Mouse (Mus musculus) thymus, postnatal 10 days (tissue): ENCODE results near the gene Tmem179b.
A peak's percentile ranks its signal among the peaks of the same experiment; 100 is the strongest.
"Not testable (repeated sequence)": the region's sequence is repeated elsewhere in the genome, so short reads cannot be mapped to it uniquely, and the experiment has no call there.

ENCODE experiments used
- DNase-seq, 2 experiments: peaks; one replicate each; pipeline ENCODE4 v3.0.0; 2021; ENCODE audit warnings: low spot score in 2 of 2

Gene Tmem179b

GRCm38 (mm10) chr19:8735389-8736159, 38.7 kb downstream of the Tmem179b start, which contains the start of gene Wdr74:
TSS of gene Wdr74 (plus strand) at chr19:8735827.
- DNase-seq, result peak; percentile 80 to 87

DNA sequence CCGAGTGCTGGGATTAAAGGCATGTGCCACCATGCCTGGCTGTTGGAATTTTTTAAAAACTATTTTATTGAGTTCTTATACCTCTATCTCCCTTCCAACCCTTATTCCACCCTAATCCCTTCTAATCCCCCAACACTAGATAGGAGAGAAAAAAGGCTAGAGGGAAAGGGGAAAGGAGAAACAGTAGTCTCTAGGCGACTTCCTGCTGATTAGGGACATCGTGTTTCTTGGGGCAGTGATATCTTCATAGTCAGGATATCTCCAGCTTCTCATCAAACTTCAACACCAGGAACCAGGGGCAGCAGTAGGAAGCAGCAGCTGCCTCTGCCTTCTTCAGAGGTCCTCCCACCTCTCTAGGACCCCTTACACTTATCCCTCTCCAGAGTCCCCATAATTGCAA, 39.9 kb downstream of the Tmem179b start:
- no peak for DNase-seq

DNA sequence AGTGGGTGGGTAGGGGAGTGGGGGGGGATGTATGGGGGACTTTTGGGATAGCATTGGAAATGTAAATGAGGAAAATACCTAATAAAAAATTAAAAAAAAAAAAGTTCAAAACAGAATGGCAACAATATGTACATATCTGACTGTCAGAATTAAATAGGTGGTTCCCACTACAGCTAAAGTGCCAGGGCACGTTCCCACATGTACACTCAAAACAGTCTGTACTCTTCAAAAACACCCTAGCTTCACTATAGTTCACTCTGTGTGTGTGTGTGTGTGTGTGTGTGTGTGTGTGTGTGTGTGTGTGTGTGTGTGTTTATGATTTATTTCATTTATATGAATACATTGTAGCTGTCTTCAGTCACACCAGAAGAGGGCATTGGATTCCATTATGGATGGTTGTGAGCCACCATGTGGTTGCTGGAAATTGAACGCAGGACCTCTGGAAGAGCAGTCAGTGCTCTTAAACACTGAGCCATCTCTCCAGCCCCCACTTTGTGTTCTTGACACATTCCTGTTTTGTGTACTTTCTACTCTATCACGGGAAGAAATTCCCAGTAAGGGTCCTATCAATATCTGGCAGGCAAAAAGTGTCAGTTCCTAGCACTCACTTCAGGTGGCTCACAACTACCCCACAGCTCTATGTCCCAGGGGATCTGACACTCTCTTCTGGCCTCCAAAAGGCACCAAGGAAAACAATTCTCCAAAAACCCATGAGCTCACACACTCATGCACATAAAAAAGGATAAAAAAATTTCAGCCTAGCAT, 45.8 kb downstream of the Tmem179b start:
- not testable (repeated sequence) for DNase-seq

- no peak for DNase-seq
Measured at GRCm38 (mm10) chr19:8727495-8728114, 46.7 kb downstream of the Tmem179b start.

DNA sequence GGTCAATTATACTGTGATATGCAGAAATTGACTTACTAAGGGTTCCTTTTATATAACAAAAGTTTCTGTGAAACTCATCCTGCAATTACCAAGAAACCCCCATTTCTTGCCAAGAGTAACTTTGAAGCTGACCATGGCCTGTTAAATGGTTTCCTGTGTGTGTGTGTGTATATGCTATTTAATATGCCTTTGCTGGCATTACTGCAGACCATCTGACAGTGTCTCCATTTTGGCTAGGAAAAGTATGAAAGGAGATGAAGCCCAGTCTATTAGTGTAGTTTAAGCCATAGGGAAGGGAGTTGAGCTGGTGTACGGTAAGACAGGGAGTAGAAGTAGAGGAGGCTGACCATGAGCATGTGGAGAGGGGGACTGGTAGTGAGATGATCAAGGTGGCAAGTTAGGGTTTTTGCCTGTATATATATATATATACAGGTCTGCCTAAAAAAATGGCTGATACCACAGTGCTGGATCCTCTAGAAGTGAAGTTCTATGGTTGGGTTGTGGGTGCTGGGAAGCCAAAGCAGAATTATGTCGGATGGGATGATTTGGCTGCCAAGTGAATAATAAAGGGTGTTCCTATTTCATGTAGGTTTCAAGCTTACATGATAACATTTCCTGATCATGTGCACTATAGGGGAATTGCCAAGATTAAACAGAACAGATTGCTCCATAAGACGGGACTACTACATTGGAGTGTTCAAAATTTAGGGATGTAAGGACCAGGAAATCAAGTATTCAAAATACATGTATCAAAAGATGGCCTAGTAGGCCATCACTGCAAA, 47.5 kb downstream of the Tmem179b start:
- DNase-seq, result no peak

DNA sequence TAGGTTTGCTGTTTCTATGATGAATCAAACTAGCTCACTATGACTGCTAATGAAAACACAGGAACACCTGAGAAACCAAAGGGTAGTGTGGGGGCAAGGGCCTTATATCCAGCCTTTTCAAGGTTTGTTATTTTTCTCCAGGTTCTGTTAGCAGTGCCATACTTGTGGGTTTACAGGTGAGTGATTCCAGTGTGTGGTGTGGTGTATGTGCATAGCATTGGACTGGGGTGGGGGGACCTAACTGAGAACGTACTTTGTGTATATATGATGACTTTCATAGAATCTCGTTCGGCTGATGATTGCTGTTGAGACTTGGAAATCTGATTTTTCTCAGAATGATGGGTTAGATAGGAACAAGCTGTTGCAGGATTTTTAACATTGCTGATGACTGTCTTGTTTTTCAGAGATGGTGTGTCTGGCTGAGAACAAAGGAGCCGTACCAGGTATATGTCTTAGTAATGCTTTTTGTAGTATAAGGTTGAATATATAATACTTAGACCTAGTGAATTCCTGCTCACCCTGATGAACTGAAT, 49.1 kb downstream of the Tmem179b start:
- no peak for DNase-seq

DNA sequence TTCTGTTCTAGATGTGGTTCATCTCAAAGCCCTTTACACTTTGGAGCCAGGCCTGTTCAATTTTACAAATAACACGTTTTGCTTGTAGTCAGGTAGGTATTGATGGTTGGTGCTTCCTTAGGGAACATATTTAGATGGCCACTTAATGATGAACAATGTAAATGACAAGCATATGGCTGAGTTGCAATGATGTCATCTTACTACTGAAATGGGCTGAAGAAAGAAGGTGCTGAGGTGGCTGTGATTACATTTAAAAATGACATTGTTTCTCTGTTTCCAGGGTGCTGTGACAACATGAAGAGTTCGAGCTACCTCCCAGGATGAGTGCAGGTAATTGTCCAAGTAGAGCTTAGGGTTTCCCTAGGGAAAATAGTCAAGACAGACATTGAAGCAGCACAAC, 49.9 kb downstream of the Tmem179b start:
- no peak for DNase-seq

- DNase-seq, result no peak
Measured at GRCm38 (mm10) chr19:8723574-8724346, 50.5 kb downstream of the Tmem179b start.

DNA sequence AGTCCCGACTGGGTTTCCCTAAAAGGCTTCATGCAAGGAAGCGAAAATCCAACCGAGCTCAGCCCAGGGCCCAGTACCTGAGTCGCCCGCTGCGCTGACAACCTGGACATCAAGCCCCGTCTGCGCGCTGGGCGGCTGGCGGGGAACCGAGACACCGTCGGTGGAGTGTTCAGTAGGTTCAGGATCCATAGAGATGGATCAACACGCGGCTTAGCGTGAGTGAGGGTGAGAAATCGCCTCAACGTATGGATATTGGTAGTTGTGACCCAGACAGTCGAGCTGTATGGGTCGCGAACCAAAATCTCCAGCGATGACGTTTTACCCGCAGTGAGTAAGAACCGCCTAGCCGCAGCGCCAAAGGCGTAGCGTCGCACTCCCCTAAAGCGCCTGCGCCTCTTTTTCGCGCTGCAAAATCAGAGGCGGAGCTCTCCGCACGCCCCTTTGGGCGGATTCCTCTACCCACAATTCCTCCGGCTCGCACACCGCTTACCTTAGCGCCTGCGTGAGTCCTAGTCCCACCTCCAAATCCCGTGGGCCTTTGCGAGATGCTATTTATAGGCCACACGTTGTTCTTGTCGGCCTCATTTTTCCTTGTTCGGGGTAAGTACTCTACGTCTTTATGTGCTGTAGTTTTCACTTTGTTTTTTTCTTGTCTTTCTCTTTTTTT, 51.2 kb downstream of the Tmem179b start, which contains the start of gene Slc3a2:
Slc3a2 (minus strand) TSS at position 463 of the 667 bp plus-strand sequence.
- DNase-seq, result peak; percentile 91 to 95

DNA sequence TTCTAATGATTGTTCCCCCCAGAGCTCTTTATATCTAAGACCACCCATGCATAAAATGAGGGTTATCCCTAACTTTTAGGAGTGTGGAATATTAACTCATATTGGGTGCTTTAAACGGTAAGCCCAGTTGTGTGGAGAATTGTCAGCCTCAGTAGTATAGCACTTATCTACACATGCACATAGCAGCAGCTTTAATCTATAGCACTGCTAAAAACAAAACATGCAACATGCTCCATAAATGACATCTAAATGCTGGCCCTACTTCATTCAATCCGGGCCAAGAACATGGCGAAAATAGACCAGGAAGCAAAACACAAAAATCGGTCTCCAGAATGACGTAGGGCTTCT, 51.7 kb downstream of the Tmem179b start:
- no peak for DNase-seq
